Mouse (Mus musculus) brain, embryonic 18.5 days (tissue): Measurements from ENCODE around the gene Cfap20.

Experiments
- DNase-seq: peaks from one replicate; pipeline ENCODE4 v3.0.0-alpha.2; 2012; ENCODE audit warnings: low read depth, low spot score

Cfap20 gene

GRCm38 (mm10) chr8:95374429-95374828, 60.2 kb downstream of the Cfap20 start:
- DNase-seq, result no peak

- DNase-seq, result no peak
These were observed 61.2 kb downstream of the Cfap20 start for GRCm38 (mm10) chr8:95373389-95374002.
